Mouse (Mus musculus): ENCODE measurements around the gene Dda1. TPM values are rescaled to one million over a fixed set of nuclear protein-coding genes. Genes with fewer than 3 reads are reported as not detected.

Dda1 gene
- polyA plus RNA-seq, 1 experiment from 2014 or later: 169 TPM

DNA sequence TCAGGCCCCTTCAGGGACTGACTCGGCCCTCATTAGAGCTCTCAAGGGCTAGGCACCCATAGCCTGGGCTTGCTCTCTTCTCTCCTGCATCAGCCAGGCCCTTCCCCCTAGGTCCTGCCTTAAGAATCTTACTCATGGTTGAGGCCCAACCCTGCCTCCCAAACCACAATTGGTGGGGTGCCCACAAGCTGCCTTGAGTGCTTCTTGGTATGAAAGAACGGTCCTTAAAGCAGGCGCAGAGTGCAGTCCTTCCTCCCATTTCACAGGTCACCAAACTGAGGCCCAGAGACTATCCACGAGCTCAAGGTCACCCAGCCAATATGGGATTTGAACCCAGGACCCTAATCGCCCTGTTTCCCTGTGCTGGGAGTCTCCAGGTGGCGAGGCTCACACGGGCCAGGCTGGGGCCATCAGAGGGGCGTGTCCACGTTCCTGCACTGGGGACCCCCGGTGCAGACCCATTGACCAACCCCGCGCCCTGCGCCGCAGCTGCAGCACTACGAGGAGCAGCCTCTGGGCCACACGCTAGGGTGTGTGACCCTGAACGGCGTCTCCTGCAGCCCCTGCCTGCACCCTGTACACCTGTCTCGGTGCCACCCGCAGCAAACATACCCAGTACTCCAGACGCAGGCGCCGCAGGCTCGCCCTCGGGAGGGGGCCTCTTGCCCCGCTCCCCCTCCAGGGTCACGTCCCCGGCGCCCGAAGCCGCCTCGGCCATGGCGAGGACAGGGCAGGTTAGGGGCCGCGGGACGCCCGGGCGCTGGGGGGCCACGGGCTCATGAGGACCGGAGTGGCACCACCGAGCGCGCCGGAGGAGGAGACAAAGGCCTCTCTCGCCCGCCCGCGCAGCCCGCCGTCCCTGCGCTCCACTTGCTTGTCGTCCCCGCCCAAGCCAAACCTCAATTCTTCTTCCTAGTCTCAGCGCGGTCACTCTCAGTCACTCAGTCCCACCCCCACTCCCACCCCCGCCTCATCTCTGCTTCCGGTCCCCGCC lies 16.4 kb downstream of the Dda1 start, which contains the start of gene Ano8:
TSS of gene Ano8 (minus strand) at position 822 of the 994 bp plus-strand sequence.
- Histone ChIP-seq H3K9me3 (no peaks in the 10 kb centered on the region), H3K27me3 (ENCODE audit: insufficient read depth, poor library complexity, severe bottlenecking) (peaks cover 24% of the 10 kb centered on the region), H3K27ac (peak within 1 kb of the TSS; percentile 99), H3K4me3 (peak within 1 kb of the TSS; percentile 97), H3K36me3 (peaks cover 51% of the 10 kb centered on the region), H3K4me1 (replicated peaks) (peaks cover 73% of the 10 kb centered on the region)
- peak; percentile 90 for DNase-seq (ENCODE audit: low spot score)
- WGBS: 5% methylated on average over 58 of the region's 58 CpGs

DNA sequence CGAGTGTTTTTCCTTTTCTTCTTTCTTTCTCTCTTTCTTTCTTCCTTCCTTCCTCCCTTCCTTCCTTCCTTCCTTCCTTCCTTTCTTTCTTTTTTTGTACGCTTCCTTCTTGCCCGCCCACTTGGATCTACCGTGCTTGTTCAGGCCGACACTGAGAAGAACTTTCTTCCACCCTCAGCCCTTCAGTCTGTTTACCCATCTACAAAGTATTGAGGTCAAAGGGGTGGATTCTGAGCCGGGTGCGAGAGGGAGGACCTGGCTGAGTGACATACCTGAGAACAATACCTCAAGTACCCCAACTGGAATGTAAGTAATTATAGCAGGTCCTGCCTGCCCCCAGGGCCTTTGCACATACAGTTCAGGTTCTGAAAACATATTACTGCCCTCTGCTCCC lies 17.1 kb downstream of the Dda1 start:
- DNase-seq (ENCODE audit: low spot score): no peak
- Histone ChIP-seq H3K9me3 (no peaks in the 10 kb centered on the region), H3K4me1 (replicated peaks) (peaks cover 66% of the 10 kb centered on the region), H3K4me3 (peak overlapping the region; percentile 97), H3K27me3 (ENCODE audit: insufficient read depth, poor library complexity, severe bottlenecking) (peaks cover 17% of the 10 kb centered on the region), H3K36me3 (peaks cover 51% of the 10 kb centered on the region), H3K27ac (peak overlapping the region; percentile 99)
- WGBS: 21% methylated on average over 7 of the region's 7 CpGs

DNA sequence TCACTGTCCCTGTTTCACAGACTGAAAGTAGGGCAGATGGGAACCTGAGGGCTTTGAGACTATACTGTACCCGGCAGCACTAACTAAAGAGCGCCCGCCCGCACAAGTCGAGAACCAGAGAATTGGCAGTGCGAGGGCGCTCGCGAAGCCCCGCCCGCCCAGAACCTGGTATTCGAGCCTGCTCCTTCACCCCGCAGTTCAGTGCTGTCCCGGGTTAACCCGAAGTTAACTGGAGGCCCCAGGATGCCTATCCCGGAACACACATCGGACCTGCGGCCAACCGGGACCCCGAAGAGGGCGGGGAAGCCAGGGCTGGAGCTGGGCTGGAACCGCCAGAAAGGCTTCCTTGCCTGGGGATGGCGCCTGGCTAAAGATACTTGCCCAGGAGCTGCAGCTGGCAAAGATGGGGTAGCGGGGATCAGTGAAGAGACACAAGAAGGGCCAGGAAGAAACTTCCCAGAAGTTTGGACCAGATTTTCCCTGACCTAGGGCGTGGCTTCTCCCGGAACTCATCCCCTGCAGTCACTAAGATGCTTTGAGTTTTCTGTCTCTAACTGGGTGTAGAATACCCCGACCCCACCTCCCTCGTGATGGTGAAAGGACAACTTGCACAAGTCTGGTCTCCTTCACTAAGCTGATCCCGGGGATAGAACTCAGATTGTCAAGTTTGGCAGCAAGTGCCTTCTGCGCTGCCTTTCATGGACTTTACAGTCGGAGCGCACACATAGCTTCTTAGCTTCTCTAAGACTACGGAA lies 18.9 kb downstream of the Dda1 start, which contains the start of gene Gtpbp3:
TSS of gene Gtpbp3 (plus strand) at position 413 of the 755 bp plus-strand sequence.
- H3K36me3 ChIP-seq: peaks cover 51% of the 10 kb centered on the region
- peak within 1 kb of the TSS; percentile 91 for H3K27ac ChIP-seq
- under 1% methylated on average over 33 of the region's 33 CpGs for WGBS

DNA sequence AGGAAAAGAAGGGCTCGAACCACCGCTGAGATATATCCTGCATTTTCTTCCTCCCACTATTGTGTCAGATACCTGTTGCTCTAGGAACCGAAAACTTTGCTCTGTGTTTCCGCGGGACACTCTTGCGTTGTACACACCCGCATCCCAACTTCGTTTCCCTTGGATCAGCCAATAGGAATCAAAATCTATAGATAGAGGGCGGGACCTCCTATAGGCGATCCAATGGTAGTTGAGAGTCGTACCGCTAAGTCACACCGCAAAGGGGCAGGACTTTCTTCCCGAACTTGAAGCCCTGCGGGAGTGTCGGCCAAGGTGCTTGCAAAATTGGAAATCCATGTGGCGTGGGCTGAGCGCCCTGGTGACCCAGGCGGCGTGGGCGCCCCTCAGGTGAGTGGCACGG lies 19.5 kb downstream of the Dda1 start:
- WGBS: 0% methylated on average over 22 of the region's 22 CpGs
- peak overlapping the region; percentile 96 for H3K4me3 ChIP-seq
- H3K9me3 ChIP-seq: no peaks in the 10 kb centered on the region
- H3K27ac ChIP-seq: peak overlapping the region; percentile 91
- DNase-seq (ENCODE audit: low spot score): peak; percentile 89
- 0 out of 2 replicates have a peak, but pooled peaks cover 4% of the 10 kb centered on the region for H3K27me3 ChIP-seq (ENCODE audit: insufficient read depth, poor library complexity, severe bottlenecking)
- peaks cover 51% of the 10 kb centered on the region for H3K4me1 ChIP-seq (replicated peaks)
- H3K36me3 ChIP-seq: peaks cover 50% of the 10 kb centered on the region

More for the DNA sequence above, 18.9 kb downstream of the Dda1 start, which contains the start of gene Gtpbp3:
- Histone ChIP-seq H3K9me3 (no peaks in the 10 kb centered on the region), H3K4me1 (replicated peaks) (peaks cover 54% of the 10 kb centered on the region), H3K27me3 (ENCODE audit: insufficient read depth, poor library complexity, severe bottlenecking) (0 out of 2 replicates have a peak, but pooled peaks cover 4% of the 10 kb centered on the region), H3K4me3 (peak within 1 kb of the TSS; percentile 96)
- DNase-seq (ENCODE audit: low spot score): peak; percentile 83

DNA sequence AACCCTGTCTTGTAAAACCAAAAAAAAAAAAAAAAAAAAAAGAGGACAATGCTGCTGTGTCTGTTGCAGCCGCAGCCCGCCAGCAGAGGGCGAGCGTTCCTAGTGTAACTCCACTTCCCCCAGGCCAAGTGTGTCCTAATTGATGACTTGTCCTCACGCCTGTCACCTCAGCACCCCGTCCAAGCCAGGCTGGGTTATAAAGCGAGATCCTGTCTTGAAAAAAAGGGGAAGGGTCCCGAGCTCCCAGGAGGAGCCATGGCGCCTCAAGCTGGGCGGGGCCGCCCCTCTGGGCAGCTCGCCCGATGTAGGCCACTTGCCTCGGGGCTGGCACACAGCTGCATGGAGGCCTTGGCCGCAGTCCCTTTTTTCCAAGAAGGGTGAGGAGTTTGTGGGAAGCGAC lies 26.0 kb downstream of the Dda1 start:
- Histone ChIP-seq H3K27ac (0 out of 2 replicates have a peak overlapping the region, but pooled peaks have one; percentile 2), H3K4me1 (replicated peaks) (peaks cover 39% of the 10 kb centered on the region), H3K9me3 (no peaks in the 10 kb centered on the region), H3K4me3 (no peak overlapping the region), H3K36me3 (peaks cover 48% of the 10 kb centered on the region), H3K27me3 (ENCODE audit: insufficient read depth, poor library complexity, severe bottlenecking) (no peaks in the 10 kb centered on the region)
- 30% methylated on average over 16 of the region's 16 CpGs for WGBS
- peak; percentile 80 for DNase-seq (ENCODE audit: low spot score)

DNA sequence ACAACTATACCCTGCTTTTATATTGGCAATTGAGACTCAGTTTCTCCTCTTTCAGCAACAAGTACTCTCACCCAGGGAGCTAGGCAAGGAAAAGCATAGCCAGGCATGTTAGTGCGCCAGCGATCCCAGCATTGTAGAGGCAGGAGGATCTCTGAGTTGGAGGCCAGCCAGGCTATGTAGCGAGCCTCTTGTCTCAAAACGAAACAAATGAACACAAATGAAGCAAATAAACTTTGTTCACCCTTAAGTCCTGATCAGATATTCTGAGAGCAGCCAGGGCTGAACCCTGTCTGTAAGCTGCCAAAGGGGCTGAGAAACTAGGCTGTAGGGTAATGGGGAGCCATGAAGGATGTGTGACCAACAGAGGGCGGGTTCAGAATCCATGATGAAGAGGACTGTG lies 26.8 kb downstream of the Dda1 start:
- Histone ChIP-seq H3K9me3 (no peaks in the 10 kb centered on the region), H3K36me3 (peaks cover 40% of the 10 kb centered on the region), H3K4me3 (no peak overlapping the region), H3K4me1 (replicated peaks) (peaks cover 36% of the 10 kb centered on the region), H3K27me3 (ENCODE audit: insufficient read depth, poor library complexity, severe bottlenecking) (no peaks in the 10 kb centered on the region), H3K27ac (0 out of 2 replicates have a peak overlapping the region, but pooled peaks have one; percentile 56)
- 95% methylated on average over 5 of the region's 5 CpGs for WGBS
- DNase-seq (ENCODE audit: low spot score): no peak

DNA sequence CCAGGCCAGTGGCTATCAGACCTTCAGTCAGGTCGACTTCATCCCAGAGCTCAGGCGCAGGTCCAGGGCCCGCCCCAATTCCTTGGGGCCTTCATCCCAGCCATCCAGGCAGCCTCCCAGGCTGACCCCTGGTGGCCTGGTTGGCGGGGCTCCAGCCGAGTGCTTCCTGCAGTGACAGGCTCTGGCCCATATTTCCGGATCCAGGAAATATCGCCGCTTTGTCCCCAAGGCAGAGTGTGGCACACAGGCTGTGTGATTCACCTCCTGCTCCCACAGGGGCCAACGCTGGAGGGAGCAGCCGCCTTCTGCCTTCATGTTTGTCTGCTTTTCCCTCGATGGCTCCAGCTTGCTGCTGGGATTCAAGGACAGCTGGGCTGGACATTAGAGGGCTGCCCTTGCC lies 27.5 kb downstream of the Dda1 start:
- no peak for DNase-seq (ENCODE audit: low spot score)
- Histone ChIP-seq H3K27me3 (ENCODE audit: insufficient read depth, poor library complexity, severe bottlenecking) (no peaks in the 10 kb centered on the region), H3K27ac (peak overlapping the region; percentile 60), H3K4me3 (no peak overlapping the region), H3K4me1 (replicated peaks) (peaks cover 36% of the 10 kb centered on the region), H3K9me3 (no peaks in the 10 kb centered on the region), H3K36me3 (peaks cover 33% of the 10 kb centered on the region)
- 49% methylated on average over 11 of the region's 11 CpGs for WGBS

DNA sequence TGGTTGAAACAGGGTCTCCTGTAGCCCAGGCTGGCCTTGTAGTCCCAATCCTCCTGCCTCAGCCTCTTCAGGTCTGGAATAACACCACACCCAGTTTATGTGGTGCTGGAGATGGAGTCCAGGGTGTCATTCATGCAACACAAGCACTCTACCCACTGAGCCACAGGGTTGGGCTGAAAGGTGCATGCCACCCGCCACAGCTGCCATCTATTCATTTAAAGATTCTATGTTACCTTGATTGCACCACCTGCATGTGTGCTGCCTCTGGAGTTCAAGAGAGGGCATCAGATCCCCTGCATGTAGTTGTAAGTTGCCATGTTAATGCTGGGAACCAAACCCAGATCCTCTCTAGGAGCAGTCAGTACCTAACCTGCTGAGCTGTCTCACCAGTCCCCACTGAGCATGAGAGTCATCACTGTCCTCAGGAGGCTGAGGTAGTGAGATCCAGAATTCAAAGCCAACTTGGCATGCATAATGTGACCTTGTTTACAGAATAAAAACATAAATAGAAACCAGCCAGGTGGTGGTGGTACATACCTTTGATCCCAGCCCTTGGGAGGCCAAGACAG lies 28.2 kb downstream of the Dda1 start:
- H3K27ac ChIP-seq: no peak overlapping the region

DNA sequence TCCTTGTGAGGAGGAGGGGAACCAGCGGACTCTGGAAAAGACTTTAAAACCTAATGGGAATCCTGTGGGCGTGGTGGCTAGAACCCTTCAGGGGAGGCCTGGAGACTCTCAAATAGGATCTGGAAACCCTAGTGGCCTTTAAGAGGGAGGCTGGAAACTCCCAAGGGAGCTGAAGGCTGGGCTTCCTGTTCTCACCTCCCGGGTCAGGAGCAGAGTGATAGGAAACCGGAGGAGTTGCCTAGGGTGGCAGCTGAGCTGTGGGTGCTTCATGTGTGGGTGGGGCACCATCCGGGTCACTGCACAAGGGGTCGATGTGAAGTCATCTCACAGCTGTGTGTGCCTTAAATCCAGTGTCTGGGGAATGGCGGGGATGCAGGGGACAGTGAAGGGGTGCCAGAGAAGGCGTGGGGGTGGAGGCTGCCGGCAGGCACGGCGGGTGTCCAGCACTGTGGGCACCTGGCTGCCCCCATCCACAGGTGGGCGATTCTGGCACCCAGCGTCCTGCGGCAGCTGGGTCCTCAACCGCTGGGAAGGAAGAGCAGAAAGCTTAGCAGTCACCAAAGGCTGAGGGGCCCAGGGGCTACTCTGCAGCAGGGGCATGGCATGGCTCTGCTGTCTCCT lies 29.0 kb downstream of the Dda1 start:
- Histone ChIP-seq H3K27me3 (ENCODE audit: insufficient read depth, poor library complexity, severe bottlenecking) (no peaks in the 10 kb centered on the region), H3K27ac (peak overlapping the region; percentile 78), H3K9me3 (no peaks in the 10 kb centered on the region), H3K36me3 (peaks cover 18% of the 10 kb centered on the region), H3K4me3 (peak overlapping the region; percentile 4; the same call in 1 of the 2 replicates), H3K4me1 (replicated peaks) (peaks cover 39% of the 10 kb centered on the region)
- DNase-seq (ENCODE audit: low spot score): no peak
- 32% methylated on average over 15 of the region's 15 CpGs for WGBS

More for the DNA sequence above, 28.2 kb downstream of the Dda1 start:
- Histone ChIP-seq H3K9me3 (no peaks in the 10 kb centered on the region), H3K4me3 (no peak overlapping the region), H3K4me1 (replicated peaks) (peaks cover 36% of the 10 kb centered on the region), H3K36me3 (peaks cover 27% of the 10 kb centered on the region), H3K27me3 (ENCODE audit: insufficient read depth, poor library complexity, severe bottlenecking) (no peaks in the 10 kb centered on the region)
- 93% methylated on average over 1 of the region's 1 CpGs for WGBS
- no peak for DNase-seq (ENCODE audit: low spot score)

DNA sequence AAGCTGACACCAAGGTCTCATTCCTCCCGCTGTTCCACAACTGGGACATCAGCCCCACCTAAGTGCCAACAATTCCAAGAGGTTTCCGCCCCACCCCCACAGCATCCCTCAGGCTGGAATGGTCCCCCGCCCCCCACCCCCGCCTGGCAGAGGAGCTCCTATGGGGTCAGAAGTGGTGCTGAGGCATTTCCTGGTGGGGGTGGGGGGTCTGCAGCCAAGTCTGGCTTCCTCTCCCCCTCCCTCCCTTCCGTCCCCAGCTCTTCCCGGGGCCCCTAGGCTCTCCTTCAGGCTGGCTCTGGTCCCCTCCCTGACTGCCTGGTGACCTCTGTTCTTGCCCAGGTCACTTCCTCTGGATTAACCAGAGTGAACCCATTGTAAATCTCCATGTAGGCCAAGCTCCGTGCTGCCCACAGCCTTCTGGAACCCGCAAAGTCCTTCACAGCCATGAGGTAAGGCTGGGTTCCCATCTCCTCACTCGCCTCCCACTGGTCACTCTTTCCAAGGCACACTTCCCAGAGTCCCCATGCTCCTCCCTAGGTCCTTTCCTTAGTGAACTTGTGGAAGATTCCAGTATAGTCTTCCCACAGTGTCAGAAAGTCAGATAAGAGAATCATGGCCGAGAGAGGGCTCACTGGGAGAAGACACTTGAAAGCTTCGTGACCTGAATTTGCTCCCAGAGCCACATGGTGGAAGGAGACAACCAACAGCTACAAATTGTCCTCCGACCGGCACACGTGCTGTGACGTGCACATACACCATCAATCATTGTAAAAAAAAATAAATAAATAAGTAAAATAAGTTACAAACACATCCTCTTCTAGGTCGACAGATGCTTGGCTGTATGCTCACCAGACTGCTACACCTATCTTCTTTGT lies 30.1 kb downstream of the Dda1 start:
- H3K36me3 ChIP-seq: peaks cover 9% of the 10 kb centered on the region
- WGBS: 41% methylated on average over 16 of the region's 16 CpGs

DNA sequence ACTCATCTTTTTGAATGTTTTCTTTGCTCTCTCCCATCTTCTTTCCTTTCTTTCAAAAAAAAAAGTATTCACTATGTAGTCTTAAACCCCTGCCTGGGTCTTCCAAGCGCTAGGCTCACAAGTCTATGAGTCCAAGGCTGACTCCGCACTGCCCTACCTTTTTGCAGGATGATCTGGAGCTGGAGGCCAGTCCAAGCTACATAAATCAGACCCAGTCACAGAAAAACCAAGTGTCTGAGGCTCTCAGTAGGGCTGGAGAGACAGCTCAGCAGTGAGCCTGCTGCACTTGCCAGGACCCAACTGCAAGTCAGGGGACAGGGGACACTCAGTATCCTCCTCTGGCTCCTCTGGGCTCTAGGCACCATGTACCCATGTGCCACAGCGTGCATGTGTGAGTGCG lies 35.4 kb downstream of the Dda1 start:
- Histone ChIP-seq H3K4me1 (replicated peaks) (peaks cover 25% of the 10 kb centered on the region), H3K9me3 (no peaks in the 10 kb centered on the region), H3K27me3 (ENCODE audit: insufficient read depth, poor library complexity, severe bottlenecking) (peaks cover 50% of the 10 kb centered on the region), H3K36me3 (no peaks in the 10 kb centered on the region), H3K4me3 (no peak overlapping the region), H3K27ac (no peak overlapping the region)
- WGBS: 93% methylated on average over 4 of the region's 4 CpGs
- DNase-seq (ENCODE audit: low spot score): no peak

More for the DNA sequence above, 30.1 kb downstream of the Dda1 start:
- Histone ChIP-seq H3K27me3 (ENCODE audit: insufficient read depth, poor library complexity, severe bottlenecking) (no peaks in the 10 kb centered on the region), H3K9me3 (no peaks in the 10 kb centered on the region), H3K27ac (peak overlapping the region; percentile 69), H3K4me3 (0 out of 2 replicates have a peak overlapping the region, but pooled peaks have one; percentile 4), H3K4me1 (replicated peaks) (peaks cover 41% of the 10 kb centered on the region)
- DNase-seq (ENCODE audit: low spot score): peak; percentile 44
